Mouse (Mus musculus) intestine, postnatal 0 days (tissue): ENCODE results near the gene Sipa1l1. TPM values are rescaled to one million over a fixed set of nuclear protein-coding genes. Genes with fewer than 3 reads are reported as not detected.
A peak's percentile ranks its signal among the peaks of the same experiment; 100 is the strongest.

ENCODE experiments used
- ATAC-seq: fragments of 200-750 bp; cut with Nextera tagmentation; 2 replicates; pipeline ENCODE4 v1.8.0; 2017; ENCODE audit warnings: mild to moderate bottlenecking, moderate TSS enrichment, moderate library complexity
- H3K27ac ChIP-seq: fragments of 300-500 bp; sonication (generic); 2 replicates; pipeline ENCODE4 v1.5.1; 2014; ENCODE audit warnings: mild to moderate bottlenecking, low read depth, low read length, moderate library complexity
- H3K27me3 ChIP-seq: fragments of 300-500 bp; sonication (generic); replicated peaks from 2 replicates; pipeline ENCODE4 v1.6.1; 2014; ENCODE audit warnings: low read length, mixed read lengths; ENCODE audit not compliant: control insufficient read depth, insufficient read depth
- H3K36me3 ChIP-seq: fragments of 300-500 bp; sonication (generic); 2 replicates; pipeline ENCODE4 v1.6.1; 2014; ENCODE audit warnings: mild to moderate bottlenecking, moderate library complexity; ENCODE audit not compliant: control insufficient read depth, insufficient read depth
- H3K4me1 ChIP-seq: fragments of 300-500 bp; sonication (generic); replicated peaks from 2 replicates; pipeline ENCODE4 v1.6.1; 2014; ENCODE audit warnings: antibody characterized with exemption, low read length, mixed read lengths; ENCODE audit not compliant: control insufficient read depth, insufficient read depth
- H3K4me2 ChIP-seq: fragments of 300-500 bp; sonication (generic); replicated peaks from 2 replicates; pipeline ENCODE4 v1.6.1; 2014; ENCODE audit warnings: low read depth, mild to moderate bottlenecking, moderate library complexity
- H3K4me3 ChIP-seq: fragments of 300-500 bp; sonication (generic); 2 replicates; pipeline ENCODE4 v1.5.1; 2014; ENCODE audit warnings: low read depth, low read length
- H3K9ac ChIP-seq: fragments of 300-500 bp; sonication (generic); 2 replicates; pipeline ENCODE4 v1.6.1; 2014; ENCODE audit warnings: mild to moderate bottlenecking, low read depth, low read length
- H3K9me3 ChIP-seq: fragments of 300-500 bp; sonication (generic); 2 replicates; pipeline ENCODE4 v1.6.1; 2016; ENCODE audit warnings: mixed run types; ENCODE audit not compliant: control insufficient read depth
- CTCF ChIP-seq: sonication (generic); IDR thresholded peaks from 2 replicates; pipeline ENCODE4 v1.5.1; 2016; ENCODE audit warnings: low read depth, mild to moderate bottlenecking, control low read depth, antibody characterized with exemption, moderate library complexity
- WGBS: fragments of 180-500 bp; shearing (Covaris S2); extraction: QIAGEN DNeasy Blood & Tissue Kit; methylation state at CpG from one replicate; pipeline ENCODE4 v1.1.7; 2014; 5-methylcytosine and 5-hydroxymethylcytosine counted together
- polyA plus RNA-seq: library from polyadenylated mRNA; unstranded; fragments of >200 nt; fragmentation: Nextera tagmentation; extraction: Ambion mirVana; gene quantifications from 2 replicates; pipeline ENCODE4 v1.2.1, GENCODE M21; 2015

Sipa1l1 gene
- polyA plus RNA-seq, 1 experiment from 2014 or later, result 10.2 TPM

DNA sequence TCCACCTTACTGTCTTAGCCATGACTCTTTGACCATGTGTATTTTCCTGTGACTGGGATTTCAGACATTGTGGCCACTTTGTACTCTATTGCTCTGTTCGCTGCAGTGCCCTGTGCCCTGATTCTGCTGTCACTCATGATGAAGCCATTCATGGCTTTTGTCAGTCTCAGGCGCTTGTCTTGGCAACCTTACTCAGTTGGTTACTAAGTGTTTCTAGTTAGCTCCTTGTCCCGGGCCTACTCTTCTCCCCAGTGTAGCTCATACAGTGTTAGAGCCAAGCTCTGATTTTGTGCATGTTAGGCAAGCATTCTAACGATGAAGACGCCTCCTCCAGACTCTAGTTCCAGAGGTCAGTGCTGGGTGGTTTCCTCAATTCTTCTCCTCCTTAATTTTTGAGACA is 155.5 kb downstream of the Sipa1l1 start:
- no peak for TF ChIP-seq CTCF
- Histone ChIP-seq H3K4me1 (no peaks in the 10 kb centered on the region; the same call in 1 of the 2 replicates), H3K4me3 (no peak overlapping the region), H3K9me3 (no peaks in the 10 kb centered on the region), H3K4me2 (no peak overlapping the region), H3K36me3 (no peaks in the 10 kb centered on the region), H3K27ac (no peak overlapping the region), H3K9ac (no peak overlapping the region), H3K27me3 (no peaks in the 10 kb centered on the region)
- 94% methylated on average over 5 of the region's 5 CpGs for WGBS
- ATAC-seq, result no peak

DNA sequence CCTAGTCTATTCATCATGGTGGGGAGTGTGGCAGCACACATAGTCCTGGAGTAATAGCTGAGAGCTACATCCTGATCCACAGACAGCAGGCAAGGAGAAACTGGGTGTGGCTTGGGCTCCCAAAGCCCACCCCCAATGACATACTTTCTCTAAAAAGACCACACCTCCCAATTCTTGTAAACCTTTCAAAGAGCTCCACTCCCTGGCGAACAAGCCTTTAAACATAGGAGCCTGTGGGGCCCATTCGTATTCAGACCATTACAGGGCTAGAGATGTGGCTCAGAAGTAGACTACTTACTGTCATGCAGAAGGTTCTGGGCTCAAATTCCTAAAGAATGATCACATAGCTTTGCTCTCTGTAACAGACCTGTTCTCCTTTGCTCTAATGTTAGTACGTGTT is 156.4 kb downstream of the Sipa1l1 start:
- H3K4me2 ChIP-seq, result no peak overlapping the region
- ATAC-seq, result no peak
- no peaks in the 10 kb centered on the region for H3K9me3 ChIP-seq
- no peak overlapping the region for H3K4me3 ChIP-seq
- H3K36me3 ChIP-seq, result no peaks in the 10 kb centered on the region
- H3K4me1 ChIP-seq, result no peaks in the 10 kb centered on the region
- H3K27me3 ChIP-seq, result no peaks in the 10 kb centered on the region
- 86% methylated on average over 3 of the region's 3 CpGs for WGBS
- no peak overlapping the region for H3K9ac ChIP-seq
- no peak for TF ChIP-seq CTCF
- no peak overlapping the region for H3K27ac ChIP-seq

DNA sequence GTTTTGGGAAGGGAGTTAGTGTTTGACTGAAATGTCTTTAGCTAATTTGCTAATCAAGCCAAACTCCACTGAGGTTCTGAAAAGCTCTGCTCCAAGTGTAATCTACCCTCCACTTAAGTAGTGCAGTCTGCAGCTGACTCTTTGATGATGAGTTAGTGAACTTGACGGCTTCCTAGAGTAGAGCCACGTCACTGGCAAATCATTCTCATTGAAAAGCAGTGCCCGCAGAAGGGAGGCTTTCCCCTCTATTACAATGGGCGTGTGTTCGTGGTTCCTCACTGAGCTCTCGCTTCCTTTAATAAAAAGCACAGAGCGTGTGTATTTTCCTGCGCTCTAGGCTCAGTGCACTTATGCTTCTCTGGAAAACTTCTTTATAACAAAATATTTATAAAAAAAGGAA is 157.3 kb downstream of the Sipa1l1 start:
- no peak for ATAC-seq
- Histone ChIP-seq H3K9ac (no peak overlapping the region), H3K9me3 (no peaks in the 10 kb centered on the region), H3K4me1 (no peaks in the 10 kb centered on the region), H3K27me3 (no peaks in the 10 kb centered on the region), H3K27ac (no peak overlapping the region), H3K4me3 (no peak overlapping the region), H3K36me3 (no peaks in the 10 kb centered on the region), H3K4me2 (no peak overlapping the region)
- TF ChIP-seq CTCF, result no peak
- 67% methylated on average over 8 of the region's 8 CpGs for WGBS

DNA sequence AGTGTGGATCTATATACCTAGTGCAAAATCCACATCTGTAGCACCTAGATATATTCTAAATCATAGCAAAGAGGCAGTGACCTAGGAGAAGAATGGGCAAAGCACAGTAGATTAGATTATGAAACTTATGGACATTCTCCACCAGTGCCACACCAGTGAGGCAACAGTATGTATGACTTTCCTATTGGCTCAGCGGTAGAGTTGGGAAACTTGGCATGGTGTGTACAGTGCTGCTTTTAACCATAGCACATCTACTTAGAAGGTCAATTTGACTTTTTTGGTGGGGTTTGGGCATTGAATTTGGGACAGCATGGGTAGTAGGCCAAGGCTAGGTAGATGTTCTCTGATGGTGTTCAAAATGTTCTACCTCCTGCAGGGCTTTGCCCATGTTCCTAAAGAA is 159.0 kb downstream of the Sipa1l1 start:
- no peak for TF ChIP-seq CTCF
- Histone ChIP-seq H3K4me3 (no peak overlapping the region), H3K36me3 (no peaks in the 10 kb centered on the region), H3K27ac (no peak overlapping the region), H3K27me3 (no peaks in the 10 kb centered on the region), H3K9me3 (no peaks in the 10 kb centered on the region), H3K9ac (no peak overlapping the region), H3K4me1 (no peaks in the 10 kb centered on the region), H3K4me2 (no peak overlapping the region)
- ATAC-seq, result no peak
- 97% methylated on average over 1 of the region's 1 CpGs for WGBS

DNA sequence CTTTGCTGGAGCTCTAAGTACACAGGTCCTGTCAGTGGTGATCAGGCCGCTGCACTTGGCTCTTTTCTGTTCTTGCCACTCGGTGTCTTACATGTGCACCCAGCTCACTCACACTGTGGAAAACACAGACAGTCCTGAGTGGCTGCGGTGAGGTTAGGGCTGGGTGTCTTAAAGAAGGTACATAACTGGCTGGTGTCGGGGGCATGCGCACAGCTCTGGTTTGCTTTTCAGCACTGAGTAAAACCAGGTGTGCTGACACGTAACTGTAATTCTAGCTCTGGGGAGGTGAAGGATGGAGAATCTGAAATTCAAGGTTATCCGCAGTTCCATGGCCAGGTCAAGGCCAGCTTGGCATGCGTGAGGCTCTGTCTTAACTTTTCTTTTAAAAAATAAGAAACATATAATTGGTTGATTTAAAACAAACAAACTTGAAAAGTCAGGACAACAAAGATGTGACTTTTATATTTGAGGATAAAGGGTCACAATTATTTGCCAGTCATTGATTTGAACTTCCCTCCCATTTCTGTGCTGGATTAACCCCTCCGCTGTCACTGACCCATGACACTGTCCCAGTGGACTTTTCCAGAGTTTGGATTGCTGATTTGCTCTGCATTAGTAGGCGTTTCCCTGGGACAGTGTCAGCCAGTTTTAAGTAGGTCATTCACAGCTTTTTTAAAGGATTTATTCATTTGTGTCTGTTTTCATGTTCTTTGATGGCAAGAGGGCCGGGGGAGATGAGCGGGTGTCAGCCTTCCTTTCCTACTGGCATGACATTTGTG is 163.9 kb downstream of the Sipa1l1 start:
- H3K9me3 ChIP-seq, result no peaks in the 10 kb centered on the region
- WGBS, result 93% methylated on average over 12 of the region's 12 CpGs
- H3K27ac ChIP-seq, result no peak overlapping the region
- H3K4me2 ChIP-seq, result no peak overlapping the region
- H3K36me3 ChIP-seq, result no peaks in the 10 kb centered on the region
- H3K4me1 ChIP-seq, result 0 out of 2 replicates have a peak, but pooled peaks cover 3% of the 10 kb centered on the region
- no peak overlapping the region for H3K4me3 ChIP-seq
- ATAC-seq, result no peak
- TF ChIP-seq CTCF, result no peak
- H3K27me3 ChIP-seq, result no peaks in the 10 kb centered on the region
- H3K9ac ChIP-seq, result no peak overlapping the region

DNA sequence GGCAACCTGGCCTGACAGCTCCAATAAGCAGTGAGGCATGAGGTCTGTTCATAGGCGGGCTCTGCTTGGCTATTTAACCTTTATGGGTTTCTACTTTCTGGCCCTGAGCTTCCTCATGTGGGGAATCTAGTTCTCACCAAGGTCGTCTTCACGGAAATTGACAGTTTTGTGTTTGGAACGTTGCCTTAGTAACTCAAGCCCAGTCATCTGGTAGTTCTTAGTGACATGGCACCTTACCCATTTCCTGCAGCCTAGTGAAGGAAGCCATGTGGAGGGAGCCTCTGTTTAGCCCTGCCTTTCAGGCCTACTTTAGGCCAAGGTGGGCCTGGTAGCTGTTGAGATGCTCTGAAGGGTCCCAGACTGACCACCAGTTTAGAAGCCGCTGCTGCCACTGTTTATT is 164.9 kb downstream of the Sipa1l1 start:
- H3K4me1 ChIP-seq, result 0 out of 2 replicates have a peak, but pooled peaks cover 3% of the 10 kb centered on the region
- no peak for TF ChIP-seq CTCF
- no peak overlapping the region for H3K27ac ChIP-seq
- no peak overlapping the region for H3K9ac ChIP-seq
- H3K27me3 ChIP-seq, result no peaks in the 10 kb centered on the region
- H3K9me3 ChIP-seq, result no peaks in the 10 kb centered on the region
- H3K4me2 ChIP-seq, result no peak overlapping the region
- 49% methylated on average over 5 of the region's 5 CpGs for WGBS
- peak; percentile 36; the same call in 1 of the 2 replicates for ATAC-seq
- H3K36me3 ChIP-seq, result no peaks in the 10 kb centered on the region
- no peak overlapping the region for H3K4me3 ChIP-seq
